Mouse (Mus musculus): ENCODE measurements at regions not wholly inside any gene's neighbourhood (a gene's known extent, or its start where the extent isn't known, plus 50 kb on each side); places are given as distances from the start of the nearest gene placed in this dataset.

GRCm38 (mm10) chr7:69877031-69877430 is 489.5 kb downstream of the Nr2f2 start:
- TF ChIP-seq CTCF (IDR thresholded peaks at IDR 0.05; ENCODE audit: low read depth, low read length) (no peak), POLR2A (IDR thresholded peaks at IDR 0.05; ENCODE audit: extremely low read depth, insufficient read depth, low read length) (no peak)

Data from liver, adult 2 months (tissue).